Mouse (Mus musculus) olfactory bulb, adult 2 months (tissue): ENCODE data around the gene Tgfa.

Experiments
- CTCF ChIP-seq: fragments of 200-500 bp; IDR thresholded peaks from 2 replicates; pipeline ENCODE4 v1.5.1; 2012; ENCODE audit warnings: low read depth, mild to moderate bottlenecking, low read length, moderate library complexity; ENCODE audit not compliant: insufficient read depth
- POLR2A ChIP-seq: fragments of 200-500 bp; IDR thresholded peaks from 2 replicates; pipeline ENCODE4 v1.6.1; 2012; ENCODE audit warnings: mild to moderate bottlenecking, low read depth, low read length, moderate library complexity; ENCODE audit not compliant: insufficient read depth

- TF ChIP-seq CTCF (no peak), POLR2A (no peak)
Measured at GRCm38 (mm10) chr6:86277620-86278019, 82.6 kb downstream of the Tgfa start.
